Mouse (Mus musculus) kidney, adult 11 months (tissue): ENCODE results near the gene Cops6.

Source experiments
- DNase-seq: peaks from one replicate; pipeline ENCODE4 v3.0.0; 2022

The Cops6 gene

DNA sequence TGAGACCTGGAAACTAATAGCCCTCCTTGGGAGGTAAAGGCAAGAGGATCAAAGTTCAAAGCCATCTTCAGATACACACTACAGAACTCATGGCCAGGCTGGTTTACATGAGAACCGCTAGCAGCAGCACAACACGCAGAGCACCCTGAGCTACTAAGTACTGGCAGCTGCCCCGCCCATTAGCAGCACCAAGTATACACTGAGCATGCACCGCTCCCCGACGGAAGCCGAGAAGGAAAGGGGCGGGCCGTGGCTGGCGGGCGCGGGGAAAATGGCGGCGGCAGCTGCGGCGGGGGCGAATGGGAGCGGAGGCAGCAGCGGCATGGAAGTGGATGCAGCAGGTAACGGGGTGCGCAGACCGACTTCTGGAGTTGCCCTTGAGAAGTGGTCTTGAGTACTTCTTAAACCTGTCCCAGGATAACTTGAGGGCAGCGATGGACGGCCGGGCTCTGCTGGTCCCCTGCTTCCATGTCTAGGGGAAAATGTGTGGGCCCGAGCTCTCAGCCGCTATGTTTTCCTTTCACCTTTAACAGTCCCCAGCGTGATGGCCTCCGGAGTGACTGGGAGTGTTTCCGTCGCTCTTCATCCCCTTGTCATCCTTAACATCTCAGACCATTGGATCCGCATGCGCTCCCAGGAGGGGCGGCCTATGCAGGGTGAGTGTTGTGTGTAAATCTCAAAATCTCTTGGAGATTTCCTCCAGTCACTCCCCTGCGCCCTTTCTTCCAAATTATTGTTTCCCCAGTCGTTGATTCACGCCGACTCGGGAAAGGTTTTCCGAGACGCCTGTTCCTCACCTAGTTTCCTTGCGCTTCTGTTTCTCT lies at the start of gene Cops6:
Gene Cops6, plus strand, starts transcription at position 230 of the 824 bp plus-strand sequence.
- peak; percentile 91 for DNase-seq

- DNase-seq: peak; percentile 84
Measured at GRCm38 (mm10) chr5:138116255-138117198, 44.3 kb upstream of the Cops6 start, which contains the start of gene Zscan21. Gene Zscan21, plus strand, starts transcription at chr5:138116903.

DNA sequence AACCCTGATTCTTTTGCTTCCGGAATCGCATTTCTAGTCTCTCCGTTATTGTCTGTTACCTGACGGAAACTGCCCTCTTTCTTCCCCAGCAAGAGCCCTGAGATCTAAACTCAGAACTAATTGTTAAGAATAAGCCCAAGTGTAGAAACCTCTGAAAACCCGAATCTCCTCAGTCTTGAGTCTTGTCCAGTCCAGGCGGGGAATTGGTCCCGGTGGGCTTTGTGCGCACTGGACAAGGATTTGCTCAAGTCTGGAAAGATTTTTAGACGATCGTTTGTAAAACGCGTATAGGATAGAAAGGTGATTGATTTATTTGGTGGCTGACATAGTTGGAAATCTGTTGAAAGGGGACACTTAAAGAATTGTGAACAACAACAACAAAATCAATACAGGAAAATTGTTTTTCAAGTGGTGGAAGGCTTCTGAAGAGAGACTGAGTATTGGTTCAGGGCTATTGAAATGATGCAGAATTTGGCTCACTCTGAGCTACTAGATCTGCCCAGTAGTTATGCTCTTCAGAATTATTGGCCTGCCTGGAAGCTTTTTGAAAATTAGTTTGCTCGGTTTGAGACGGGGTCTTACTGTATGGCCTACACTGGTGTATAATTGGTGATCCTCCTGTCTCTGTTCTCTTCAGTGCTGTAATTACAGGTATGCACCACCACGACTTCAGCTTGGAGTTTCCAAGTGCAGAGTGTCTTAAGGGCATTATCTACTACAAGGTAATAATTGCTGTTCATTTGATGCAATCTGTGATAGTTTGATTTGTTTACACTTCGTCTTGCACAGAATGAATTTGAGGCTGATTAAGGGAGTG lies 43.5 kb upstream of the Cops6 start:
- DNase-seq: no peak

GRCm38 (mm10) chr5:138118041-138118440 lies 42.8 kb upstream of the Cops6 start:
- no peak for DNase-seq

DNA sequence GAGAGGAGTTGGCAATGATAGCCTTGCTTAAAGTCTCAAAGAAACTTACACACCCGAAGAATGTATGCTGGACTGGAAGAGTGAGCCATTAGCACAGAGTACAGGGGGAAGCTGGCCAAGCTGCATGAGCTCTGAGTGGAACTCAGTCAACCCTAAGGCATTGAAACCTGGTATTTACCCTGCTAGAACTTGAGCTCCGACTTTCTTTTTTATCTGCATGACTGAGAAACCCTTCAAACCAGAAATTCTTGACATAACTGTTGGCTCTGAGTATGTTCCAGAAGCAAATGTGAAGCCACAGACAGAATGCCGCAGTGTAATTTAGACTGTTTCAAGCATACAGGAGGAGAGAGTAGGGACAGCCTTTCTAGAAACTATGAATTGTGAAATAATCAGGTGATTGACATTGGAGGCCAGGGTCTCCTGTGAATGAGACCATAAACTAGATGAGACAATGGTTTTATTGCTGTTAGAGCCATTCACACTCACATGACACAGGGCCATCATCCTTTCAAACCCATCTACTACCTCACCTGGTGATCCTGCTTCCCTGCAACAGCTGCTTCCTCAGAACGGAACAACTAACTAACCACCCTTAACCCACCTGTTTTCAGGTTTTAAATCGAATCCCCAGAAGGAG lies 28.3 kb upstream of the Cops6 start:
- DNase-seq: peak; percentile 70

DNA sequence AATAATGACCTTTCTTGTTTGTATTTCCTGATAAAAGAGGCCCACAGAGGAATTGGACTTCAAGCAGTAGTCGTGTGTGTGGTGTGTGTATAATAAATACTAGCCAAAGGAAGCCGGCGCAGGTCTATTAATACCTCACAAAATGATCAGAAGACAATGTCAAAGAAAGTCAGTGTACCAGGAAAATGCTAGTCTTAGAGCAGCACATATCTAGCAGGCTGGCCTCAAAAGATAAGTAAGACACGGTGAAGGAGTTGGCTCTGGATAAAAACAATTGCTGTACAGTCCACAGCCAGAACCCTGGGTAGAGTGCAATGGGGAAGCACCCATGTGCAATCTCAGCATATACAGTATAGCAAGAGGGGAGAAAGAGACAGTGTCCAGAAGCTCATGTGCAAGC lies 23.6 kb upstream of the Cops6 start:
- DNase-seq: no peak

DNA sequence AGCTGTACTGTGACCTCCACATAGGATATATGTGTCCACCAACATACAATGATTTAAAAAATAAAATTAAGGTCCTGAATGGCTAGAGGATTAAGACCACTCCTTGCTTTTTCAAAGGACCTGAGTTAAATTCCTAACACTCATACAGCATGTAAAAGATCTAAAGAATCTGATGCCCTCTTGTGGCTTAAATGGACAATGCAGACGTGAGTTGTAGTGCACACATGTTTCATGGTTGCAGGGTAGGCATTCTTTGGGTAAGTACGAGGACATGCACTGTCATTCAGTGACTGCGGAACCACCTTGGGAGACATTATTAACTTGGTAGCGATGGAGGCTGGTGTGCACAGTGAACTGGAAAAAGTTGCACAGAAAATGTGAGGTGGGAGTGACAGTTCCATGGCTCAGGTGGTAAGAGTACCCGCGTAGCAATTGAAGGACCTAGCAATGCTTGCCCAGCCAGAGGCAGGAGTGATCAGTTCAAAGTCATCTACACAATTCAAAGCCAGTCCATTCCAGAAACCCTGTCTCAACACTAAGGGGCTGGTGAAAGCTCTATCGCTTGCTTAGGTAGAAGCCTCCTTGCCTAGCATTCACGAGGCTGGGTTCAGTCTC lies 22.8 kb upstream of the Cops6 start:
- no peak for DNase-seq

DNA sequence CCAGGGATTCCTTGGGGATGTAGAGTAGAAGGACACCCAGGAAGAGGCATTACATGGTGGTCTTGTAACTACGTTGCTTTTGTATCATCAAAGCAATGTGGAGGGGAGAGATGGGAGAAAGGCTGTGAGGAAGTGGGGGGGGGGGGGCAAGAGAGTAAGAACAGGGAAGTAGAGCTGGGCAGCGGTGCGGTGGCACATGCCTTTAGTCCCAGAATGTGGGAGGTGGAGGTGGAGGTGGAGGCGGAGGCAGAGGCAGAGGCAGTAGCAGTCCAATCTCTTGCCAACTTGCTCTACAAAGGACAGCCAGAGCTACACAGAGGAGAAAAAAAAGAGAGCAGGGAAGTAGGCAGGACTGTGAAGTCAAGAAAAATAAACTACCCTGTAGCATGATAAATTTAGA lies 22.3 kb upstream of the Cops6 start:
- DNase-seq: no peak

DNA sequence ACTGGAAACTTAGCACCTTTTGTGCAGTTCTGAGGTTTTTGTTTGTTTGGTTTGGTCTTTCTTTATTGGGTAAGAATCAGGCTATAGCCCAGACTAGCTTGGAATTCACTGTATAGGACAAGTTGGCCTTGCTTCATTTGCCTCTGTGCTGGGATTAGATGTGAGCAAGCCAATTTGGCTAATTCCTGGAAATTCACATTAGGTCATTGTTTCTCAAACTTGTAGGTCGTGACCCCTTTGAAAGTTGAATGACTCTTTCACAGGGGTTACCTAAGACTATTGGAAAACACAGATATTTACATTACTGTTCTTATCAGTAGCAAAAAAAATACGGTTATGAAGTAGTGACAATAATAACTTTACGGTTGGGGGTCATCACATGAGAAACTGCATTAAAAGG lies 6.5 kb upstream of the Cops6 start:
- DNase-seq: no peak

DNA sequence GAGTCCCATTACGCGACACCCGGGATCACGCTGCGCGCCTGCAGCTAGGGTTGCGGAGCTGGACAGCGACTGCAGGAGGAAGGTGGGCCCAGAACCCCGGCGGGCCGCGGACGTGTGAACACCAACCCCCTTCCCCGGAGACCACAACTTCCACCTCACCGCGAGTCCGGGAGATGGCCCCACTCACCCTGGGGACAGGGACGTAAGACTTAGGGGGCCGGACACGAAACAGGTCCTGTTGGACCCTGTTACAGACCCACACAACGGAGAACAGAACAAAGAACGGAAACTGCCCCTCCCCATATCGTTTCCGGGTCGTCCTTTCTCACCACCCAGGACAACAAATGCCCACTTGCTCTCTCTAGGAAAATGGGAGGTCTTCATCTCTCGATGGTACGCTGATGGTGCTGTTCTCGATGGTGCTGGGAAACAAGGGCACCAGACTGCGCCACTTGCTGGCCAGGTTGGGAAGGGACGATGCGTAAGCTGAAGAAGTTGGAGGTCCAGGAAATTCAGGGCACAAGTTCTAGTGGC lies 5.4 kb upstream of the Cops6 start, which contains the start of gene Zfp113:
Gene Zfp113, minus strand, starts transcription at position 302 of the 534 bp plus-strand sequence.
- DNase-seq: peak; percentile 95

DNA sequence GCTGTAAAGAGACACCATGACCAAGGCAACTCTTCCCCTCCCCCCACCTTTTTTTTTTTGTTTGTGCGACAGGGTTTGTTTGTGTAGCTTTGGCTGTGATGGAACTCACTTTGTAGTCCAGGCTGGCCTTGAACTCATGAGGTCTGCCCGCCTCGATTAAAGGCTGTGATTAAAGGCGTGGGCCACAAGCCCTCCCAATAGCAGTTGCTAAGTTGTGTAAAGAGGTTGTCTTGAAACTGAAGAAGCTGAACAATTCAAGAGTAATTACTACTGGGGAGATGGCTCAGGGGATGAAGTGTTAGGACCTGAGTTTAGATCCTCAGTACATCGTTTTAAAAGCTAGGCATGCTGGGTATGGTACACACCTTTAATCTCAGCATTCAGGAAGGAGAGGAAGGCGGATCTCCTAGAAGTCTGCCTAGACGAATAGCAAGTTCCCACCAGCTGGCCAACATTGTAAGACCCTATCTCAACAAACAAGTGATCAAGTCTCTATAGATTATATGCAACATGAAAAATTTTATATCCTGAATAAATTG lies 578 bp upstream of the Cops6 start:
- no peak for DNase-seq

DNA sequence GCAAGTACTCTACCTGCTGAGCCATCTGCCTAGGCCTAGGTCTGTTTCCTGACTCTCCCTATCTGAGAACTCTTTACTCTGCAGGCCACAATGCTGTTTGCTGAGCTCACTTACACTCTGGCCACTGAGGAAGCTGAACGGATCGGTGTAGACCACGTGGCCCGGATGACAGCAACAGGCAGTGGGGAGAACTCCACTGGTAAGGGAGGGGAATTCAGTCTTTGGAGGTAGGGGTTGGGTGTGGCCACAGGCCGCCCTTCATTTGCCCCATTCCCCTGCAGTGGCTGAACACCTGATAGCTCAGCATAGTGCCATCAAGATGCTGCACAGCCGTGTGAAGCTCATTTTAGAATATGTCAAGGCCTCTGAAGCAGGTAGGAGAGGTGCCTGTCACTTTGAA lies 2.2 kb downstream of the Cops6 start:
- no peak for DNase-seq

- no peak for DNase-seq
Measured at GRCm38 (mm10) chr5:138163610-138164009, 2.7 kb downstream of the Cops6 start.

- no peak for DNase-seq
Measured at GRCm38 (mm10) chr5:138165594-138165993, 4.7 kb downstream of the Cops6 start.

GRCm38 (mm10) chr5:138170936-138171561 lies 10.2 kb downstream of the Cops6 start:
- DNase-seq: peak; percentile 98

DNA sequence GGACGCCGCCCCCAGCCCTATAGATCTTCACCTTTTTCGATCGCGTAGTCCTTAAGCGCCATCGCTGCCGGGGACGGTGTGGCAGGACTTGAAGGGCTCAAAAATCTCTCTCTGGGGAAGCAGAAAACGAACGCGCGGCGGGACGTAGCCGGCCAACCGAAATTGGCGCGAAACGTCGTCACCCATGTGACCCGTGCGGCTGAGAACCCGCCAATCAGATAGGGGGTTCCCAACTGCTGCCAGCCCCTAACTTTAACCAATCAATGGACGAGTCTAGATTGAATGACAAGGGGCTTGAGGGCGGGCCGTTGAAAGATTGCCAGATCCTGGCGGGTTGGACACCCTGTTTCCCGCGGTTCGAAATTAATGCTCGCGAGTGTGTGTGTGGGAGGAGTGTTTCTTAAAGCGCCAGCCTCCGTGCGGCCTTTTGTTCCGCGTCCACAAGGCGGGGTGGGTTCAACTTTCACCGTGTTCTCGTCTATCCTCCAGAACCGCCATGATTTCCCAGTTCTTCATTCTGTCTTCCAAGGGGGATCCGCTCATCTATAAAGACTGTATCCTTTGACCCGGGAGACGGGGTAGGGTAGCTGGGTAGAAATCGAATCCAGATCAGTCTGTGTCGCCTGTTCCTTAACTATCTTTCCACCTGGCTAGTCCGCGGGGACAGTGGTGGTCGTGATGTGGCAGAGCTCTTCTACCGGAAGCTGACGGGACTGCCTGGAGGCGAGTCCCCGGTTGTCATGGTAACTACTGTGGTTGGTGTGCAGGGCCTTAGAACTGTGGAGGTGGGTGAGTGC lies 11.0 kb downstream of the Cops6 start, which contains the start of the genes Ap4m1 and Mcm7:
Gene Ap4m1, plus strand, starts transcription at position 308 of the 797 bp plus-strand sequence.
Gene Mcm7, minus strand, starts transcription at position 728 of the 797 bp plus-strand sequence.
- peak; percentile 98 for DNase-seq

DNA sequence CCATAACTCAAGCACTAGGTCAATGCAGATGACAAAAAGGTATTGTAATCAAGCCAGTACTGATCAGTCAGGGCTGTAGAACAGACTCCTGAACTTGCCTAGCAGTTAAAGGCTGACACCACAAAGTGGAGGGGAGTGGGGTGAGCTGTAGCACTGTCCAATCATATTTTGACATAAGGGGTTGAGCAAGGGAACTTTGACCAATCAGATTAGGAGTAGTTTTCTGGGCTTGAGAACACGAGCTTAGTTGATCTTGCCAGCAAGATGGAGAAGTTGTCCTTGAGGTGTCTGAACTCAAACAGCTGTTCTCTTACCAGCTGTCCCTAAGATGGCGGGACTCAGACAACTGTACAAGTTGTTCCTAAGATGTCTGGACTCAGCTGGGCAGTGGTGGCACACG lies 12.3 kb downstream of the Cops6 start:
- DNase-seq: no peak

DNA sequence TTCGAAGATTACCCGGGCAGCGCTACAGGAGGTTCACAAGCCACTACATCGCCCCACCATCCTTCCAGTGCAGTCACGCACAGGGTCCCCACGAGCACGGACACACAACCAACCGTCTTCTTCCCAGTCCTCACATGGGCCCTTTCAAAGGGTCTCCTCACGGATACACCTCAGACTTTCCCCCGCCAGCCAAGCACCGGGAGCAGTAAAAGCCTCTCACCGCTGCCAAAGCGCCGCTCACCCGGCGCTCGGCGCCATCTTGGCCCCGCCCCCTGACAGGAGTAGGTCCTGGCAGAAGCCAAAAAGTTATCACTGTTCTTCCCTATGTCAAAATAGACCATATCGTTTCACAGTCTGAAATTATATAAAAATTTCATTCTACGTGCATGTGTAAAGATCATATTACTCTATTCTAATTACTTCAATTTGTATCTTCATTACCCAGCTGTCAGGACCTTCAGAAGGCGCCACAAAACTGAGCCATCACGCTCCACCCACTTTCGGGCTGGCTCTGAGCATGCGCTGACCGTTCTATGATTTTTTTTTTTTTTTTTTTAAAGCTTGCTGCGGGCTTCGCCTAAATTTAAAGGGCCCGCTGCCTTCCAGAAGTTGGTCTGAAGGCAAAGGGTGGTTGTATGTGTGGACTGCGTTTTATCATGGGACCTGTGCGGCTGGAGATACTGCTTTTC lies 26.2 kb downstream of the Cops6 start, which contains the start of the genes Taf6 and Cnpy4:
Gene Taf6, minus strand, starts transcription at position 502 of the 689 bp plus-strand sequence.
Gene Cnpy4, plus strand, starts transcription at position 536 of the 689 bp plus-strand sequence.
- DNase-seq: peak; percentile 78
